14 mouse cellular contexts compared by ENCODE assay signal in genomic region chr12:110508680-110509079, GRCm38 (mm10).
DNase-seq lines count a peak whose midpoint lies in the region; ATAC-seq lines count a peak whose summit lies in the region.
"Had no signal": no experiment of that assay in that cellular context is flagged by ENCODE, and none has a peak within 500 bp of the region (broad histone marks: within the 10 kb centered on the region; RNA-seq: fewer than 3 reads in every experiment).

No protein-coding gene starts in this region.

- 0 out of 2 replicates have a peak overlapping the region, but pooled peaks have one; percentile 38 for H3K27ac ChIP-seq in hindbrain, embryonic 14.5 days
- H3K27ac ChIP-seq in hindbrain, embryonic 11.5 days (ENCODE audit: low read depth, low read length), result no peak overlapping the region
- H3K27ac ChIP-seq in limb, embryonic 13.5 days, result peak overlapping the region; percentile 44; the same call in 1 of the 2 replicates
- no peak overlapping the region for H3K27ac ChIP-seq in limb, embryonic 10.5 days
- H3K27ac ChIP-seq in embryonic facial prominence, embryonic 14.5 days (replicated peaks; ENCODE audit: low read depth, low read length), result peak overlapping the region; percentile 84
- H3K27ac ChIP-seq: liver, embryonic 12.5 days had no signal

- no peak overlapping the region for H3K4me3 ChIP-seq in hindbrain, embryonic 14.5 days (replicated peaks; ENCODE audit: low read length)
- no peak overlapping the region for H3K4me3 ChIP-seq in hindbrain, embryonic 11.5 days (ENCODE audit: low read depth, low read length)
- H3K4me3 ChIP-seq in limb, embryonic 13.5 days, result no peak overlapping the region
- H3K4me3 ChIP-seq in limb, embryonic 10.5 days, result no peak overlapping the region
- H3K4me3 ChIP-seq in embryonic facial prominence, embryonic 14.5 days (ENCODE audit: low read depth, low read length), result no peak overlapping the region
- H3K4me3 ChIP-seq: liver, embryonic 12.5 days; midbrain, embryonic 10.5 days had no signal

- no peaks in the 10 kb centered on the region for H3K9me3 ChIP-seq in hindbrain, embryonic 14.5 days (ENCODE audit: control insufficient read depth, low read length)
- H3K9me3 ChIP-seq in hindbrain, embryonic 11.5 days (ENCODE audit: control insufficient read depth, low read length), result no peaks in the 10 kb centered on the region
- no peaks in the 10 kb centered on the region for H3K9me3 ChIP-seq in limb, embryonic 13.5 days
- H3K9me3 ChIP-seq in limb, embryonic 10.5 days (replicated peaks), result no peaks in the 10 kb centered on the region
- no peaks in the 10 kb centered on the region for H3K9me3 ChIP-seq in embryonic facial prominence, embryonic 14.5 days (ENCODE audit: control insufficient read depth, low read length)
- H3K9me3 ChIP-seq: liver, embryonic 12.5 days; midbrain, embryonic 10.5 days had no signal

- peak; percentile 51 to 58 for DNase-seq in cerebellum, postnatal 10 days
- DNase-seq in cerebellum, adult 11 months, result no peak
- DNase-seq in hindbrain, embryonic 14.5 days (ENCODE audit: low spot score), result no peak
- DNase-seq in hindbrain, embryonic 11.5 days (ENCODE audit: low spot score), result no peak
- no peak for DNase-seq in limb, embryonic 10.5 days (ENCODE audit: low spot score)
- DNase-seq in embryonic facial prominence, embryonic 14.5 days (ENCODE audit: low spot score), result no peak
- no peak for DNase-seq in lung, postnatal 14 days
- DNase-seq: cerebellum, postnatal 36 days; heart, adult 18-20 months; thymus, postnatal 25 days had no signal

- H3K4me1 ChIP-seq in hindbrain, embryonic 14.5 days (replicated peaks; ENCODE audit: control insufficient read depth, insufficient read depth, low read length), result peaks cover 44% of the 10 kb centered on the region
- H3K4me1 ChIP-seq in hindbrain, embryonic 11.5 days (replicated peaks; ENCODE audit: control insufficient read depth, insufficient read depth, low read length), result peaks cover 5% of the 10 kb centered on the region; the same call in 1 of the 2 replicates
- peaks cover 56% of the 10 kb centered on the region for H3K4me1 ChIP-seq in limb, embryonic 13.5 days
- H3K4me1 ChIP-seq in limb, embryonic 10.5 days, result peaks cover 46% of the 10 kb centered on the region
- peaks cover 34% of the 10 kb centered on the region for H3K4me1 ChIP-seq in embryonic facial prominence, embryonic 14.5 days (ENCODE audit: control insufficient read depth, insufficient read depth, low read length)

- ATAC-seq in hindbrain, embryonic 14.5 days (ENCODE audit: low FRiP score), result no peak
- ATAC-seq in hindbrain, embryonic 11.5 days (ENCODE audit: low FRiP score), result no peak
- no peak for ATAC-seq in limb, embryonic 13.5 days (ENCODE audit: low FRiP score, low read depth)
- no peak for ATAC-seq in embryonic facial prominence, embryonic 14.5 days (ENCODE audit: low read depth)
- ATAC-seq: forebrain, embryonic 14.5 days; liver, embryonic 12.5 days had no signal

- H3K9ac ChIP-seq in hindbrain, embryonic 14.5 days, result no peak overlapping the region
- H3K9ac ChIP-seq in hindbrain, embryonic 11.5 days (ENCODE audit: low read depth, low read length), result no peak overlapping the region
- no peak overlapping the region for H3K9ac ChIP-seq in limb, embryonic 13.5 days
- no peak overlapping the region for H3K9ac ChIP-seq in embryonic facial prominence, embryonic 14.5 days (ENCODE audit: low read depth, low read length)
- H3K9ac ChIP-seq: liver, embryonic 12.5 days had no signal

- H3K4me2 ChIP-seq in hindbrain, embryonic 14.5 days (replicated peaks), result no peak overlapping the region
- H3K4me2 ChIP-seq in hindbrain, embryonic 11.5 days (replicated peaks; ENCODE audit: low read depth, low read length), result no peak overlapping the region
- H3K4me2 ChIP-seq in limb, embryonic 13.5 days (replicated peaks), result no peak overlapping the region
- no peak overlapping the region for H3K4me2 ChIP-seq in embryonic facial prominence, embryonic 14.5 days (ENCODE audit: low read depth, low read length)
- H3K4me2 ChIP-seq: liver, embryonic 12.5 days had no signal

- 80% methylated on average over 5 of the region's 5 CpGs for WGBS in hindbrain, embryonic 14.5 days
- WGBS in hindbrain, embryonic 11.5 days, result 81% methylated on average over 5 of the region's 5 CpGs
- WGBS in limb, embryonic 13.5 days, result 65% methylated on average over 5 of the region's 5 CpGs
- 70% methylated on average over 5 of the region's 5 CpGs for WGBS in limb, embryonic 10.5 days
- WGBS in embryonic facial prominence, embryonic 14.5 days, result 49% methylated on average over 5 of the region's 5 CpGs

- H3K36me3 ChIP-seq in hindbrain, embryonic 14.5 days (replicated peaks; ENCODE audit: control insufficient read depth, insufficient read depth), result no peaks in the 10 kb centered on the region
- no peaks in the 10 kb centered on the region for H3K36me3 ChIP-seq in hindbrain, embryonic 11.5 days (ENCODE audit: control insufficient read depth, insufficient read depth, low read length)
- H3K36me3 ChIP-seq in limb, embryonic 13.5 days, result peaks cover 3% of the 10 kb centered on the region; the same call in 1 of the 2 replicates
- peaks cover 9% of the 10 kb centered on the region for H3K36me3 ChIP-seq in limb, embryonic 10.5 days
- 0 out of 2 replicates have a peak, but pooled peaks cover 4% of the 10 kb centered on the region for H3K36me3 ChIP-seq in embryonic facial prominence, embryonic 14.5 days (ENCODE audit: control insufficient read depth, insufficient read depth, low read length)
- H3K36me3 ChIP-seq: liver, embryonic 12.5 days had no signal

- no peaks in the 10 kb centered on the region for H3K27me3 ChIP-seq in hindbrain, embryonic 14.5 days (ENCODE audit: control insufficient read depth, insufficient read depth, low read length)
- no peaks in the 10 kb centered on the region for H3K27me3 ChIP-seq in hindbrain, embryonic 11.5 days (ENCODE audit: control insufficient read depth, insufficient read depth, low read length)
- no peaks in the 10 kb centered on the region for H3K27me3 ChIP-seq in limb, embryonic 13.5 days
- H3K27me3 ChIP-seq in limb, embryonic 10.5 days (ENCODE audit: low read depth, poor library complexity, severe bottlenecking), result no peaks in the 10 kb centered on the region
- no peaks in the 10 kb centered on the region for H3K27me3 ChIP-seq in embryonic facial prominence, embryonic 14.5 days (replicated peaks; ENCODE audit: control insufficient read depth, insufficient read depth, low read length)
- H3K27me3 ChIP-seq: liver, embryonic 12.5 days had no signal

Comparison
In these comparisons a context has a peak if more than half of its experiments do, and no peak if none do; other contexts are left out.
1. DNase-seq: peak in cerebellum, postnatal 10 days (2 of 2); none in cerebellum, adult 11 months (single experiment), hindbrain, embryonic 14.5 days (single experiment), hindbrain, embryonic 11.5 days (single experiment), limb, embryonic 10.5 days (single experiment), embryonic facial prominence, embryonic 14.5 days (single experiment) and lung, postnatal 14 days (single experiment).
2. H3K27ac ChIP-seq: peak in hindbrain, embryonic 14.5 days (single experiment), limb, embryonic 13.5 days (single experiment) and embryonic facial prominence, embryonic 14.5 days (single experiment); none in hindbrain, embryonic 11.5 days (single experiment) and limb, embryonic 10.5 days (single experiment).